ENCODE assay signal across 8 mouse cellular contexts in the genomic region with DNA sequence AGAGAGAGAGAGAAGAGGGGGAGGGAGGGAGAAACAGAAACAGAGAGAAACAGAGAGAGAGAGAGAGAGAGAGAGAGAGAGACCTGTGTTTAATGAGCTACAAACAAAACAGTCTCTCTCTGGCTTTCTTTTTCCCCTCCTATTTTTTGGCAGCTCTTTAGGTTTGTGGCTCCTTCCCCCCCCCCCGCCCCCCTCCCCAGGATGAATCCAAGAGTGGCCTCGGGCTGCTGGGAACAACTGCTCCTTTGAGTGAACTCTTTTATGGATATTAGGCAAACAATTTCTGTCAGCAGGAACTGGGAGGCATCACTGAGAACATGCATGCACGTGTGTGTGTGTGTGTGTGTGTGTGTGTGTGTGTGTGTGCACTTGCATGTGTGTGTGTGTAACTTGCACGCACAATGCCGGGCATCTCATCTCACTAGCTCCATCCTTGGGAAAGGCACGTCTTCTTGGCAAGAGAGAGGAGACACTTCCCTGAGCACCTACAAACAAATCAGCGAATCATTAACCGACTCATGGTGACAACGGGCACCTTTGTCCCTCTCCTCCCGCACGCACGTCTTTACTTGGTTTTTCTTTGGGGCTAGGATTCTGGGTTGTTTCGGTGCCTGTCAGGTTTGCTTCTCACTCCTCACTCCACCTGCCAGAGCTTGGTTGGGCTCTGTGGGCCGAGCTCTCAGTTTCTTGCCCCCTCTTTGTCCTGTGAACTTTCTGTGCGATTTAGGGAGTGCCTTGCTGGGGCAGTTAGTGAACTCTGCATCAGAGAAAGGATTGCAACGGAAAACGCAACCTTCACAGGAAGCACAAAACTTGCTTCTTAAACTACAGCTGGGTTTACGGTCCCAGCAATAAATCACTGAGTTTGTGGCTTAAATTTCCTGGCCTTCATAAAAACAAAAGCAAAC.
DNase-seq lines count a peak whose midpoint lies in the region; ATAC-seq and TF ChIP-seq lines count a peak whose summit lies in the region.

No protein-coding gene starts in this region.

- no peak for TF ChIP-seq CTCF in liver, postnatal 0 days (IDR thresholded peaks at IDR 0.05; ENCODE audit: low read depth)

- ATAC-seq in forebrain, embryonic 15.5 days (replicated peaks) = no peak
- ATAC-seq in liver, postnatal 0 days = no peak

- 17% methylated on average over 18 of the region's 18 CpGs for WGBS in forebrain, embryonic 10.5 days
- 15% methylated on average over 18 of the region's 18 CpGs for WGBS in forebrain, embryonic 15.5 days
- WGBS in liver, postnatal 0 days (ENCODE audit: insufficient replicate concordance) = 19% methylated on average over 18 of the region's 18 CpGs

- peak overlapping the region; percentile 76 for H3K27ac ChIP-seq in forebrain, embryonic 10.5 days
- H3K27ac ChIP-seq in forebrain, embryonic 15.5 days (replicated peaks) = no peak overlapping the region
- peak overlapping the region; percentile 93 for H3K27ac ChIP-seq in liver, postnatal 0 days (ENCODE audit: low read depth)

- H3K36me3 ChIP-seq in forebrain, embryonic 10.5 days (replicated peaks) = no peaks in the 10 kb centered on the region
- no peaks in the 10 kb centered on the region for H3K36me3 ChIP-seq in forebrain, embryonic 15.5 days
- H3K36me3 ChIP-seq in liver, postnatal 0 days (replicated peaks; ENCODE audit: insufficient read depth, low read length) = no peaks in the 10 kb centered on the region

- H3K4me2 ChIP-seq in forebrain, embryonic 15.5 days (replicated peaks) = no peak overlapping the region
- H3K4me2 ChIP-seq in liver, postnatal 0 days (ENCODE audit: low read depth, low read length) = peak overlapping the region; percentile 62

- H3K4me1 ChIP-seq in forebrain, embryonic 10.5 days = peaks cover 36% of the 10 kb centered on the region
- peaks cover 32% of the 10 kb centered on the region for H3K4me1 ChIP-seq in forebrain, embryonic 15.5 days
- peaks cover 28% of the 10 kb centered on the region for H3K4me1 ChIP-seq in liver, postnatal 0 days (ENCODE audit: insufficient read depth)

- TF ChIP-seq EP300 in liver, postnatal 0 days (IDR thresholded peaks at IDR 0.05; ENCODE audit: low read depth) = no peak

- no peaks in the 10 kb centered on the region; the same call in none of the 2 replicates for H3K27me3 ChIP-seq in forebrain, embryonic 10.5 days (ENCODE audit: poor library complexity, severe bottlenecking)
- no peaks in the 10 kb centered on the region for H3K27me3 ChIP-seq in forebrain, embryonic 15.5 days
- no peaks in the 10 kb centered on the region for H3K27me3 ChIP-seq in liver, postnatal 0 days (ENCODE audit: insufficient read depth, low read length)

- no peak overlapping the region for H3K4me3 ChIP-seq in forebrain, embryonic 10.5 days
- no peak overlapping the region for H3K4me3 ChIP-seq in forebrain, embryonic 15.5 days
- peak overlapping the region; percentile 7 for H3K4me3 ChIP-seq in liver, postnatal 0 days (ENCODE audit: low read depth, low read length)

- H3K9ac ChIP-seq in forebrain, embryonic 15.5 days (replicated peaks) = no peak overlapping the region
- peak overlapping the region; percentile 57 for H3K9ac ChIP-seq in liver, postnatal 0 days (replicated peaks)

- no peaks in the 10 kb centered on the region for H3K9me3 ChIP-seq in forebrain, embryonic 10.5 days
- H3K9me3 ChIP-seq in forebrain, embryonic 15.5 days = no peaks in the 10 kb centered on the region
- no peaks in the 10 kb centered on the region for H3K9me3 ChIP-seq in liver, postnatal 0 days (ENCODE audit: low read length)

- no peak for DNase-seq in forebrain, embryonic 10.5 days (ENCODE audit: extremely low spot score, low spot score)
- DNase-seq in retina, postnatal 1 day = peak; percentile 43
- DNase-seq in retina, embryonic 14.5 days (ENCODE audit: low spot score) = no peak
- DNase-seq in liver, postnatal 0 days = no peak
- DNase-seq in thymus, postnatal 4 days = peak; percentile 43
- no peak for DNase-seq in cerebellum, adult 9-11 months
- DNase-seq in frontal cortex, postnatal 25 days (ENCODE audit: low spot score in 2 of 2) = no peak

Comparison
In these comparisons a context has a peak if more than half of its experiments do, and no peak if none do; other contexts are left out.
1. DNase-seq: peak in retina, postnatal 1 day (single experiment) and thymus, postnatal 4 days (single experiment); none in forebrain, embryonic 10.5 days (single experiment), retina, embryonic 14.5 days (single experiment), liver, postnatal 0 days (single experiment), cerebellum, adult 9-11 months (single experiment) and frontal cortex, postnatal 25 days (0 of 2).